Mouse (Mus musculus): ENCODE measurements around the gene Phf7.

Phf7 gene

DNA sequence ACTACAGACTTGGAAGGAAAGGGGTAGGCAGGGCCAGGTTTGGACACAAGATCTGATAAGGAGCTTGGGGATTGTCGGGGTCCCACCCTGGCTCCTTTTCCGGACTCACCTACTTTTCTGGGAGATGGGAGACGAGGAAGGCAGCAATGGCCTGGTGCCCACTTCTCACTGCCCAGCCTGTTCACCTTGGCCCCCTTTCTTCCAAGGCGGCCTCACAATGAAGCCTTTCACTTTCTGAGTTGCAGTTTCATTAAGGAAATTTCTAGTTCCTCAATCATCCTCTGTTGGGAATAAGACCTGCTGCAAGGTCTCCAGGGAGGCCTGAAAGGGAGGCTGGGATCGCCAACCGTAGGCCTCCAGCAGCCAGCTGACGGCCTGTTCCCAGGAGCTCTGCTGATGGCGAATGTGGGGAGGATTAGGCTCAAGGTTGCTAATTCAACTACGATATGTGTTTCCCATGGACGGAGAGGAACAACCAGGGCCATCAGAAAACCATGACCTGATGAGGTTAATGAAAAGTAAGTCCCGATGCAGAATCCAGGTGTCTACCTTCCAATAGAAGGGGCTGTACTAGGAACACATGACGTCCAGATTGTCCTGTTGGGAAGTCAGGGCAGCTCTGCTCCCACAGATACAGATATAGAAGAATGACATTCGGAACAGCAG, 18.6 kb downstream of the Phf7 start:
- DNase-seq, result no peak

DNA sequence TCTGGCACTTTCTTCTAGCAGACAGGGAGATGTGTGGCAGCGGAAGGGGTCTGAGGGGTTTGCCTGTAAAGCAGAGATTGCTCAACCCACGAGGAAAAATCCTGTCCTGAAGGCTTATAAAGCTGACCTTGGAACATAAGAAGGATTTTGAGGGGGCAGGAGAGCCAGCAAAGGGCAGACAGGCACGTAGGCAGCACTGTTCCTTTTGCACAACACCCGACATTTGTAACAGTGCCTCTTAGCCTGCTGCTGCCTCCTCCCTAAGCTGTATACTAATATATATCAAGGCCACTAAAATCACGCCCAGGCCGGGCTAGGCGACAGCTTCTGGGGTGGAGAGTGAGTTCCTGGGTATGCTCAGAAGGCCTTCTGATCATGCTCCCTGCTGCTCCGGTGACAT, 20.7 kb downstream of the Phf7 start:
- DNase-seq, result no peak

DNA sequence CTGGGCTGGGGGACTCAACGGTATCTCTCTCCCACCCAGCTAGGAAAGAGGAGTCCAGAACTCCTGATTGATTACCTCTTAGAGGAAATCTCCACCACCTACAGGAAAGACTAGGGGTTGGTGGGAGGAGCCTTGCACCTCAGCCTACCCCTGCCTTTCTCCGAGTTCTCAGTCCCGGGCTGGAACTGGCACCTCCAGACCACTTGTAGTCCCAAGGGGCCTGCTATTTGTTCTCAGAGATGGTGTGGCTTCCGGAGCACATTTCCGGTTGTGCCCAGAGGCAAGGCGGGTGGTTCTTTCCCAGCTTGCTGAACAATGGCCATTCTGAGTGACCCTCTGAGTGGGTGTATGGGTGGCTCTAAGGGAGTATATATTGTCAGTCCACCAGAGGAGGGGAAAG, 22.9 kb downstream of the Phf7 start:
- no peak for DNase-seq

DNA sequence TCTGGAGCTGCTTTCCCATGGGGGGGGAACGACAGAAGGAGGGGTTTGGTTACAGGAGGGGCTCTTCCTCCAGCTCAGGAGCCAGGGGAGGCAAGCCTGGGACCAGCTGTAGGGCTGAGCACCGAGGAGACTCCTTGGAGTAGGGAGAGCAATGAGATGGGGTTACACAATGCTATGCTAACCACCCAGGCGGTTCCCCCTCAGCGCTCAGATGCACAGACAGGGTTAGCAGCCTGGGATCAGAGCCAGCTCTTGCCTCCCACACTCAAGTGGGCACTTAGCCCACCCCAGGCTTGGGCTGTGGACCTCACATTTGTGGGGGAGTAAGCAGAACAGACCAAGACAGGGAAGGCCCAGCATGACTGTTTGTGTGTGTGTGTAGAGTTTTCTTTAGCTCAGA, 24.1 kb downstream of the Phf7 start:
- no peak for DNase-seq

DNA sequence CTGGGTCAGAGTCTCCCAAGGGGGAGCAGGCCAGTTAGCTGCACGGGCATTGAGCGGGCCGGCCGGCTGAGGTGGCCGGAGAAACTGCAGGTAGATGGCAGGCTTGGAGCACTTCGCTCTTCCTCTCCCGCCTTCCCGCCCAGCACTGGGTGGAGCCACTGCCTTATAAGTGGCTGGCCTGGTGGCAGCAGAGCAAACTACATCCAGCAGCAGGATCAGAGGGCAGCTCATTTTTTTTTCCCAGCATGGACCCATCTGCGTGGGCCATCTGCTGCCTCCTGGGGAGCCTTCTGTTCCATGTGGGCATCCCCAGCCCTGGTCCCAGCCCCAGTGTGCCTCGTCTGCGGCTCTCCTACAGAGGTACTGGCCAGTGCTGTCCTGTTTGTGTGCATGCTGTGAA, 33.5 kb downstream of the Phf7 start, which contains the start of gene Sema3g:
Sema3g (plus strand) TSS at position 195 of the 400 bp plus-strand sequence.
- DNase-seq, result peak; percentile 83 to 85

DNA sequence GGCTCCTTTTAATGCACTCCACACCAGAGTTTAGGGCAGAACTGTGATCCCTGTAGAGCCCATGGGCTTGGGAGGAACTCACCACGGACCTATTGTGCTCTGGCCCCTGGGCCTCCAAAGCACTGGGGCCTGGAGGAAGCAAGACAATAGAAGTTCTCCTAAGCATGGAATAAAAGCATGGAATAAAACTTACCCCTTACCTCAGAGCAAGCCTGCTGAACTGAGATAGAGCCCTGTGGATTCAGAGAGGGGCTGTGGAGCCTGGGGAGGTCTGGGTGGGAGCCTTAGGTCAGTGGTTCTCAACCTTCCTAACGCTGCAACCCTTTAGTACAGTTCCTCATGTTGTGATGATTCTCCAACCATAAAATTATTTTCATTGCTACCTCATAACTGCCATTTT, 34.3 kb downstream of the Phf7 start, which contains the start of gene Nisch:
Nisch (minus strand) TSS at position 101 of the 400 bp plus-strand sequence.
- no peak for DNase-seq

DNA sequence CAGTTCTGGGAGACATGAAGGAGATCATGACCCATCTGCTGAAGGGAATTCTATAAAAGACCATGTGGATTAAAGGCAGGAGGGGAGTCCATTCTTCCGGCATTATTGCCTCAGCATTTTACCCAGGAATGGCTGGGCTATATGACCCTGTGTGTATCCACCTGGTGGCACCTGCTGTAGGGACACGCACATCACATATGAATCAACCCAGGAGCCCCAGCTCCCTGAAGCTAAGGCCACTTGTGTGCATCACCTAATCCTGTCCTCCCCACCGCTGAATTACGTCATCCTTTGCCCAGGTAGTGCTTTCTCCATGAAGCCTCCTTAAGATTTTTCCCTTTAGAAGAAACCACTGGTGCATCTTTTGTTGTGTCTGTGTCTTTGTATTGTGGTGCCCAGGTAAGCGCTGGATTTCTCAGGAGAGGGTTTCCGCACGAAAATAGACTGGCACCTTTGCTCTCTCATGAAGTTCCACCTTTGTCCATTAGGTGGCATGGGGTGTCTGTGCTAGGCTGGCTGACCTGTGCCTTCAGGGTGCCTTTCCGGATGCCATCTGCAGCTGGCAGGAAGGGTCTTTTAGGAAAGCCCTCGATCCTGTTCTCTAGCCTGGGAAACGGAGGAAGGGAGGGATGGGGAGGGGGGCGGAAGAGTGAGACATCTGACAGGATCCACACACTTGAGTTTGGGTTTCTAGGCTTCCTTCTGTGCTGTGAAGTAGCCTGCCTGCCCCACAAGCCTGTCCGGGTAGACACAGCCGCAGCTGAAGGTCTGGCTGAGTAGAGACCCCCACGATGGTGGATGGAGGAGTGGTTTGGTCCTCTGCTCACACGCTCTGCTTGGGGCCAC, 35.7 kb downstream of the Phf7 start:
- peak; percentile 81 to 87 for DNase-seq

DNA sequence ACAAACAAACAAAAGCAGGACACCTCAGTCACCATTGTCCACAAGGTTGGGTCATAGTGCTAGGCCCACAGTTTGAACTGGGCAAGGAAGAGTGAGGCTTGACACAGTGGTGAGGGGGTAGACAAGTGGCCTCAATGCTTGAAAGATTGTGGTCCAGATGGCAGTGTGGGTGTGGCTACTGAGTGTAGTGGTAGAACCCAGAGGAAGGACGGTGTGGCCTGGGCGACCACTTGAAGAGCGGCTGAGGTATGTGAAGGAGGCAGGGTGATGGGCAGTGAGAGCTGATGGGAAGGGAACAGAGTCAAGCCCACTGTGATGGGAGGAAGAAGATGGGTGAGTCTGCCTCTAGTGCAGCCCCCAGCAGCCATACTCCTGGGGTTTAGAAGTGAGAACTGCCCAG, 36.4 kb downstream of the Phf7 start:
- DNase-seq, result no peak

DNA sequence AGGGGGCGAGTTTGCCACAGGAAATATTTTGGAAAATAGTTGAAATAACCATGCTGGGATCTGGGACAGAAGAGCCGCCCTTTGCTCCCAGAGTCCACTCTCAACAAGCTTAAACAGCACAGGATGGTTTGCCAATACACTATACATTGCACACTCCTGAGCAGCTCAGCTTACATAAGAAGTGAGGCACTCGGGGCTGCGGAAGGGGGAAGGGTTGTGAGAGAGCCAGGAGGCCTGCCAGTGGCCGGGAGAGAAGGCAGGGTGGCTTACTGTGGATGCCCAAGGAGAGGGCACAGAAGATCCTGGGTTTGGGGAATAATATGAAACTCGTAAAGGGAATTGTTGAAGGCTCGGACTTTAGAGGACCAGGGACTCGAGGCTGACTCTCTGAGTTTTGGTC, 37.2 kb downstream of the Phf7 start:
- no peak for DNase-seq

DNA sequence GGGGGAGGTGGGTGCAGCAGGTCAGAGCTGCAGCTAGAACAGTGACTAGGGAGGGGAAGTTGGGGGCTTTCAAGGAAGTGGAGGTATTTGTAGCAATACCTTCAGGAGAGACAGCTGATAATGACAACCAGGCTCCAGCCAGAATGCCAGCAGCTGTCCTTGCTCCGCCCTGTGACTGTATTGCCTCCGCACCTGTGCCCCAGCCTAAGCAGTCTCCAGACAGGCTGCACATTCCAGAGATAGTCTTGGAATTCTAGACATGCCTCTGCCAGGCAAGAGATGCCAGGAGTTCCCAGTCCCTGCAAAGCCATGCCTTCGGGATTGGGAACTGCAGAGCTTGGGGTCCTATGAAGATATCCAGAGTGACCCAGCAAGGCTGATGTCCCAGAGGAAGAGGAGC, 38.6 kb downstream of the Phf7 start:
- no peak for DNase-seq

DNA sequence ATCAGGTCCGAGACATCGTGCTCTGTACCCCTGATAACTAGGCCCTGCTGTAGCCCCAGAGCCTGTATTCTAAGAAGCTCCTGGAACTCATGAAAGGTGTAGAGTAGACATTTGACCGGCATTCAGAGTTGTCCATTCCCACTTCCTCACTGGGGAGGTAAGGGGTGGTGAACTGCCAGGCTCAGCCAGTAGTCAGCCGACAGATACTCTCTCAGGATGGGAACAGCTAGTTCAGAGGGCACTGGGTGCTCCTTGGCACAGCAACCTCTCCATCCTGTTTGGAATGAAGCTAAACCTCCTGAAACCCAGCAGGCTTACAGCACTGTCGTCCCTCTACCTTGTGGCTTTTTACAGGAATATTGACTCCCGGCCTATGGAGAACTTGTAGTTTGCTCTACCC, 39.3 kb downstream of the Phf7 start:
- no peak for DNase-seq

DNA sequence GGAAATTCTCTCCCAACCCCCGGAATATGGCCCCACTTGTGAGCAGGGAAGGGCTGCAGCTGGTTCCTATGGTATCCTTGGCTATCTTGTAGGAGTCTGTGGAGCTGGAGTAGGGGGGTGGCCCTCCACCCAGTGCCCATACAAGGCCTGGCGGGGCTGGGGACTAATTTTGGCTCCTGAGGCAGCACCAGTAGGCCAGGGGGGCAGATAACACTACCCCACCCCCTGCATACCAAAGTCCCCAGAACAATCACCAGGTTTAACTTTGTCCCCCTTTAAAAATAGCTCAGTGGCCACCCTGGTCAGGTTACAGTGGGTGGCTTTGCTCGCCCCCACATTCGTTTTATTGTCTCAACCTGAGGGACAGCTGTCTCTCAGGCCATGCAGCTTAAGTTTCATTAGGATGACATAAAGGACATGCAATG, 42.0 kb downstream of the Phf7 start:
- DNase-seq, result no peak

DNA sequence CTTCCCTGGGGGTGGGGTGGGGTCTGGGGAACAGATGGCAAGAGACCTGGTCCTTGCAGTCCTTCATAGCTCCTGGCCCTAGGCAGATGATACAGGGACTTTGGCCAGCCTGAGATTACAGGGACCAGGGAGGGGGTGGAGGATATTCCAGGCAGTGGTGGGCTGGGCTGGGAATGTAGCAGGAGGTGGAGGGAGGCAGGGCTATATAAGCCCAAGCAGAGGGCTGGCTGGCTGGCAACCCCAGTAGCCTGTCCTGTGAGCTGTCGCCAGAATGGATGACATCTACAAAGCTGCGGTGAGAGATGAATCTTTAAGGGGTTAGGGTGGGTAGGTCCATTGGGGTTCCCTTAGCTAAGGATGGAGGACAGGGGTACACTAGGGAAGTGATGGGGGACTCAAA, 43.0 kb downstream of the Phf7 start, which contains the start of gene Tnnc1:
Tnnc1 (plus strand) TSS at position 229 of the 400 bp plus-strand sequence.
- DNase-seq, result no peak

DNA sequence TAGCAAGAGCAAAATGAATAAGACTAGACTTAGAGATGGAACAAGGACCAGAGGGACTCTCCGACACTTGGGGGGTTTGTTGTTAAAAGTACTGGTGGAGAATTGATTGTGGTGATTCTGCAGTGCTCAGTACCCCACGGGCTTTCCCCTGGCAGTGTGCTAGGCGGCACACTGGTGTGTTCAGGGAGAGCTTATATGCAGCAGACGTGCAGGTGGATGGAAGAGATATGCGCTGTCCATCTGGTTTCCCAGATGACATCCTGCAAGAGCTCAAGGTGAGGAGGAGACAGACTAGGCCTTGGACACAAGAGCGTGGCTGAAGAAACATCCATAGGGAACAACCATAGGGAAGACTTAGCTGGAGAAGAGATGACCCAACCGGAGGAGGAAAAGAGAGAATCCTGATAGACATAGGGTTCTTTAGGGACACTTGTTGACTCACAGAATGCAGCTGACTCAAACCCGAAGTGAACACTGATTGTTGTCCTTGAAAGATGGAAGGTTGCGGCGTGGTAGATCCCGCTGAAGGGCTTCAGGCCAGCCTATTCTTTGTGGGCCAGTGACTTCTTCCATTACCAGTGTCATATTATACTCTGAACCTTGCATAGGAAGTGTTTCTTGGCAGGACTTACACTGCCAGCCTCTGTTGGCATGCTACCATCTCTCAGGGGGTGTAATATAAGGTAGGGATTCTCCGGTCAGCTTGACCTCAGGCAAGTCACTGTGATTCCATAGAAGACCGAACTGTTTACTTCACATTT, 43.9 kb downstream of the Phf7 start:
- DNase-seq, result peak in 1 of 2 experiments; percentile 61

DNA sequence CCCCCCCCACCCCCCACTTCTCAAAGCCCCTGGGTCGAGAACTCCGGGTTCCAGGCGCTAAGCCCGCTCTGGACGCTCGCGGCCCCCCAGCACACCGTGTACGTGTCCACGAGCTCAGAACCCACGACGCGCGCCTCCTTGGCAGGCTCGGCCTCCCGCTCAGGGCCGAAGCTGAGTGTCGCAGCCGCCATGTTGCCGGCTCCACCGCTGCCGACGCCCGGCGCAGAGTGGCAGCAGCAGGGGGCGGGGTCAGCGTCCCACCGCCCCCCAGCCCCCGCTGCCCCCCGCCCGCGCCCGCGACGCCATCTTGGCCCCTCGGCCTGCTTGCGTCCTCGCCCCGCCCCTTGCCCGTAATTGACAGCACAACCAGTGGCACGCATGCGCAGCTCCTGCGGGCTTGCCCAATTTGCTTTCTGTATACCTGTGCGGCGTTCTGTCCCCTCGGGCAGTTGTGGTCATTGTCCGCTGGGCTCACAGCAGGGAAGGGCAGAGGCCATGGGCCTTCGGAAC, 44.6 kb downstream of the Phf7 start:
- DNase-seq, result peak; percentile 96 to 99

DNA sequence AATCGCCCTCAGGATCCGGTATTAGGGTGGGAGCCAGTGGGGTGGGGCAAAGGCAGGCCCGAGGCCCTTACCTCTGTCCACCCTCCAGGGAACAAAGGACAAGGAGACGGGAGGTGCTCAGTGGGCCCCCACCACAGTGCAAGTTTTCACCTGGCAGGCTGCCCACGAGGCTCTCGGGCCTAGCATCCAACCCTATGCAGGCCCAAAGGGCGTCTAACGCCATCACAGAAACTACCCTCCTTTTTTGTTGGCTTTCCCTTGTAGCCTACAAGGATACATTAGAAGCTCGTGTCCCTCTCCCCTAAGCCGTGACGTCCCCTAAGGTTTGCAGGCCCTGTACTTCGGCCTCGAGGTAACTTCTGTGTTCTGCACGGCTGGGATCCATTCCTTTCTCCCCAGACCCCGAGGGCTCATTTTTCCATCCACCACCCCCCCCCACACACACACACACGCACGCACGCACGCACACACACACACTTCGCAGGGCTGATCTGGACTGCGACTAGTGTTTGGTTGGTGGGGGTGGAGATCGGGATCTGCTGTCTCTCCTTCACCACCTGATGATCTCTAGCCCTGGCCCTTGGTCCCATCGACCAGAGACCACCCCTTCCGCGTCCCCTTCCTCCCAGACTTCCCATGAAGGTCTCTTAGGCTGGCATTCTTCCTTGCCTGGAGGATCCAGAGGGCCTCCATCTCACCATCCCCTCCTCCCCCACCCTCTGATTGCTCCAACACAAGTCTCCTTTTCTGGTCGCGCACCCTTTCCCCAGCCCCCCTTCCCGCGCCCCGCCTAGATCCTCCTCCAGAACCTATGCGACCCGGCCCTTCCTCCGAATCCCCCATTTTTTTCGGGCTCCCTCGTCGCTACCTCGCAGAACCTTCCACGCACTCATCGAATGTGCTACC, 45.3 kb downstream of the Phf7 start:
- peak; percentile 73 to 78 for DNase-seq

DNA sequence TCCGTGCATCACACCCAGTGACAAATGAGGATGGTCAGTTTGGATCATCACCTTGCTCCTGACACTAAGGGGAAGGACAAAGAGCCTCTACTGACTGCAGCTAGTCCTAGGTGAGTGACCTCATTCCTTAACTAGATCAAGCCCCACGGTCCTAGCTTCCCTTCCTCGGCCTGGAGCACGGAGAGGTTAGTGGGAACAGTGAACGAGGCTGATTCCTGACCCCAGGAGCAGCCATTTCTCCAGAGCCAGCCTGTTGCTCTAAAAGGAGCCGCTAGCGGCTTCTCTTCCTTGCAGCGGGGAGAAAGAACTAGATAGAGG, 45.9 kb downstream of the Phf7 start:
- DNase-seq, result no peak

DNA sequence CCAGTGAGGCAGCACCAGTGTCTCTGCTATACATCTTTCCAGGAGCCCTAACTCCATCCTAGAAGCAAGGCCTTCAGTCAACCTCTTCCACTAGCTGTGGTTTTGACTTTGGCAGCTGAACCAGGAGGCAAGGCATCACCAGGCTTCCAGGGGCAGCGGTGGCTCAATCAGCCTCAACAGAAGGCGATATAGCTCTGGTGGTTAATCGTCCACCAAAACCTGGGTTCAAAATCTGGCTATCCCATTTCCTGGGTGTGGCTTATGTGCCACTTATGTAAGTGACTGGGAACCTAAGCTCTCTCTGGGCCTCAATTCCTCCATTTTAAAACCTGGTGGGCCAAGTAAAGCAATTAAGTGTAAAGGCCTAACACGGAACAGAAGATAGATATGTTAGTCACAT, 46.3 kb downstream of the Phf7 start:
- no peak for DNase-seq

DNA sequence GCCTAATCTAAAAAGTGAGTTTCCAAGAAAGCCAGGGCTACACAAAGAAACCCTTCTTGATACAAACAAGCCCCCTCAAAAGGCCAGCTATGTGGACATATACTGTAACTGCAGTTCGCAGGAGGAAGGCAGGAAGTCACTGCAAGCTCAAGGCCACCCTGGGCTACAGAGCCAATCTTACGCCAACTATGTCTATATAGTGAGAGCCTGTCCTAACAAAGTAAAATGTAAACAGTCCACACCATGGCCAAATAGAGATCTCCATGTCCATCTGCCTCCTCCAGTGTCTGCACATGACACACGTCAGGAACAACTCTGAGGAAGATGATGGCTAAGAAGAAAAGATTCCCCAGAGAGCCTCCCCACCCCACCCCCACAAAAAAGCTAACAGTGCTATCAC, 51.1 kb downstream of the Phf7 start:
- no peak for DNase-seq

DNA sequence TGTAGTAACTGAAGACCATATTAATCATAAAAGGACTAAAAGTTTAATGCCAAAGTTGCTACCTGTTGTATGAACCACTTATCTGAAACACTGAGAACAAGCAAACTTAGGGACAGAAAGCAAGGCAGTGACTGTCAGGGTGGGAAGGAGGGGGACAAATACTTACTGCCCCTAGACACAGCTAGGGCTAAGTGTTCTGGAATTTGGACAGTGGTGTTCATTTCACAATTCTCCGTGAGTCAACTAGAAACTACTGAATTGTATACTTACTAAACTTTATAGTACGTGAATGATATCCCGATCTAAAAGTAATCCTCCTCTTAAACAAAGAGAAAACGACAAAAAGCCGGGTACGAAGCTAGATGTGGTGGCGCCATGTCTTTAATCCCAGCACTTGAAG, 51.5 kb downstream of the Phf7 start:
- DNase-seq, result no peak

DNA sequence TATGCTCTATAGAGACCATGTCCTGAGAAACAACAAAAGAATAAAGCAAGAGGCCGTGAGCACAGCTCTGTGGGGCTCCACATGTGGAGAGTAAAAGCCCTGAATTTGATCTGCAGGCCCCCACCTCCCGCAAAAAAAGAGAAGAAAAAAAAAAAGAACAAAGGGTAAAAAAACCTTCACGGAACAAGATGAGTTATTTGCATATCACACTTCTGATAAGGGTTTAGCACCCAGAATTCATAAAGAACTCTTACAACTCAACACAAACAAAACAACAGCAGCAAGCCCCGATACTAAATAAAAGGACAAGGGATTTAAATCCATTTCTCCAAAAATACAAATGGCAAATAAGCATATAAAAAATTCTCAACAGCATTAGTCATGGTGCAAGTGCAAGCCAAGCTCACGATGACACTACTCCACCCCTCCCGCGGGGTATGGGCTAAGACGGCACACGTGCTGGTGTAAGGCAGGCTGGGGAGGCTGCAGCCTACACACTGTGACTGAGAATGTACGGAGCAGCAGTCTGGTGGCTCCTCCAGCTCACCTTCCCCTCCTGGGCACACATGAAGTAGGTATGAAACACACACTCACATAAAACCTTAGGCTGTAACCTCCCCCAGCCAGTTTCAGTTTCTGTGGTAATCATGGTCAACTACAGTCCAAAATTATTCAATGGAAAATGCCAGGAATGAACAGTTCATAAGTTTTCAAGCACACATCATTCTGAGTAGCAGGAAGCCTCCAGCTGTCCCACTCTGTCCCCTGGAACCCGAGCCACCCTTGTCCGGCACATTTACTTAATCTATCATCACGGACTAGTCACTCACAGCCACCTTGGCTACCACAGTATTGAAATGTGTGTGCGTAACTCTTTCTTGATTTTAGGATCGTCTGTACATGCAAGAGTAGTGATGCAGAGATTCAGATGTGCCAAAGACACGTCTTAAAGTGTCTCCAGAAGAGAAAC, 53.3 kb downstream of the Phf7 start:
- DNase-seq, result peak; percentile 42 to 69

Data from cerebellum, postnatal 25 days (tissue).